Mouse (Mus musculus): ENCODE data around the gene Gm3233. TPM values are rescaled to one million over a fixed set of nuclear protein-coding genes. Genes with fewer than 3 reads are reported as not detected.

The Gm3233 gene
- polyA plus RNA-seq (2012; rRNA removed; ENCODE audit: low replicate concordance): not detected in 2 replicates

DNA sequence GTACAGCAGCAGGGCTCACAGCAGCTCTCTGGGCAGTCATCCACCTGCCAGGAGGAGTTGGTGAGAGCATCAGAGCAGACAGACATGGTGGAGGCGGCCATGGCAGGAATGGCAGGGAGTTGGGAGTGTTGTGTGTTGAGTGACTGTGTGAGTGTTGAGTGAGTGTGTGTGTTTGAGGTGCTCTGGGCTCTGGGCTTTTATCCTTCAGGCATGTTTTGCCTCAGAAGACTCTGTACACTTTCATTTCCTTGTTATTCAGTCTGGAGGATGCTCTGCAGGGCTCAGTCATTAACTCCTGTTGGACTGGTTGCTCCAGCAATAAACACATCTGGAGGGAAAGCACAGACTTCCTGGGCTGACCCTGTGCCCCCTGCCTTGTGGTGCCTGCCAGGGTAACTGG, at the start of gene Gm3233:
TSS of gene Gm3233 (minus strand) at position 101 of the 400 bp plus-strand sequence.

DNA sequence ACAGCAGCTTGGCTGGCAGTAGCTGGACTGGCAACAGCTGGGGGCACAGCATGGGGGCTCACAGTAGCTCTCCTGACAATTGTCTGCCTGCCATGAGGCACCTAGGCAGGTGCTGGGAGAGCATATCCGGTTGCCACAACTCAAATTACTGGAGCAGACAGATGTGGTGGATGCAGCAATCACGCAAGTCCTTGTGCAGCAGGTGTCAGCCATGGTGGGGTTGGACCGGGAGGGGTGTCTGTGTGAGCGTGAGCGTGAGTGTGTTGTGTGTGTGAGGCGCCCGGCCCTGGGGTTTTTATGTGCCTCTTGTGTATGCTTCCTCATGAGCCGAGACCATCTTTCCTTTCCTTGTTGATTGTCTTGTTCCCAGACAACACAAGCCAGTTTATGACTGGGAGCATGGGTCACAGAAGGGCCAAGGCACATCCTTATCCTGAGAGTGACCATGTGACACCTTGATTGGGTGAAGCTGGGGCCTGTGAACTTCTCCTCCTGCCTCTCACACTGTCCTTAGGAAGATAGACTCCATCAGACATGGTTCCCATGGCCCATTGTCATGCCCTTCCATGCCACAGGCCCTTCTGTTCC, 39.5 kb upstream of the Gm3233 start, which contains the start of gene Gm19668:
TSS of gene Gm19668 (minus strand) at position 213 of the 588 bp plus-strand sequence.

DNA sequence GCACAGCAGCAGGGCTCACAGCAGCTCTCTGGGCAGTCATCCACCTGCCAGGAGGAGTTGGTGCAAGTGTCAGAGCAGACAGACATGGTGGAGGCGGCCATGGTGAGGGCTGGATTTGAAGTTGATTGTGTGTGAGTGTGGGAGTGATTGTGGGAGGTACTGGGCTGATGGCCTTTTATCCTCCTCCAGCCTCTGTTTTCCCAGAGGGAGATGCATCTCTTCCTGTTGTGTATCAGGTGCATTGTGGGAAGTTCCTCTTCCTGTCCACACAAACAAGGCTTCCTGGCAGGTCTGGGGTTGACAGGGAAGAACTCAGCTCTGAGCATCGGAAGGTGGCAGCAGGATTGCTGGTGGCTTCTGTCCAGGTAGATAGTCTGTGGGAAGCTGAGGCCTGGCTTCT, 35.5 kb upstream of the Gm3233 start, which contains the start of gene Gm9639:
TSS of gene Gm9639 (minus strand) at position 101 of the 400 bp plus-strand sequence.

DNA sequence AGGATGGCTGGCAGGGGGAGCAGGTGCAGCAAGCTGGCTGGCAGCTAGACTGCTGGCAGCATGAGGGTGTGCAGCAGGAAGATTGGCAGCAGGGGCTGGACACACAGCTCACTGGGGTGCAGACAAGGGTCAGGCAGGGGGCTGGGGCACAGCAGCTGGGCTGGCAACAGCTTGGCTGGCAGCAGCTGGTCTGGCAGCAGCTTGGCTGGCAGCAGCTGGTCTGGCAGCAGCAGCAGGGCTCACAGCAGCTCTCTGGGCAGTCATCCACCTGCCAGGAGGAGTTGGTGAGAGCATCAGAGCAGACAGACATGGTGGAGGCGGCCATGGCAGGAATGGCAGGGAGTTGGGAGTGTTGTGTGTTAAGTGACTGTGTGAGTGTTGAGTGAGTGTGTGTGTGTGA, 28.4 kb upstream of the Gm3233 start, which contains the start of gene Gm7137:
TSS of gene Gm7137 (minus strand) at position 325 of the 400 bp plus-strand sequence.

DNA sequence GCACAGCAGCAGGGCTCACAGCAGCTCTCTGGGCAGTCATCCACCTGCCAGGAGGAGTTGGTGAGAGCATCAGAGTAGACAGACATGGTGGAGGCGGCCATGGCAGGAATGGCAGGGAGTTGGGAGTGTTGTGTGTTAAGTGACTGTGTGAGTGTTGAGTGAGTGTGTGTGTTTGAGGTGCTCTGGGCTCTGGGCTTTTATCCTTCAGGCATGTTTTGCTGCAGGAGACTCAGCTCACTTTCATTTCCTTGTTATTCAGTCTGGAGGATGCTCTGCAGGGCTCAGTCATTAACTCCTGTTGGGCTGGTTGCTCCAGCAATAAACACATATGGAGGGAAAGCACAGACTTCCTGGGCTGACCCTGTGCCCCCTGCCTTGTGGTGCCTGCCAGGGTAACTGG, 23.0 kb upstream of the Gm3233 start, which contains the start of gene Gm3250:
TSS of gene Gm3250 (minus strand) at position 101 of the 400 bp plus-strand sequence.

DNA sequence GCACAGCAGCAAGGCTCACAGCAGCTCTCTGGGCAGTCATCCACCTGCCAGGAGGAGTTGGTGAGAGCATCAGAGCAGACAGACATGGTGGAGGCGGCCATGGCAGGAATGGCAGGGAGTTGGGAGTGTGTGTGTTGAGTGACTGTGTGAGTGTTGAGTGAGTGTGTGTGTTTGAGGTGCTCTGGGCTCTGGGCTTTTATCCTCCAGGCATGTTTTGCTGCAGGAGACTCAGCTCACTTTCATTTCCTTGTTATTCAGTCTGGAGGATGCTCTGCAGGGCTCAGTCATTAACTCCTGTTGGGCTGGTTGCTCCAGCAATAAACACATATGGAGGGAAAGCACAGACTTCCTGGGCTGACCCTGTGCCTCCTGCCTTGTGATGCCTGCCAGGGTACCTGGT, 17.4 kb upstream of the Gm3233 start, which contains the start of gene Gm7138:
TSS of gene Gm7138 (minus strand) at position 101 of the 400 bp plus-strand sequence.

DNA sequence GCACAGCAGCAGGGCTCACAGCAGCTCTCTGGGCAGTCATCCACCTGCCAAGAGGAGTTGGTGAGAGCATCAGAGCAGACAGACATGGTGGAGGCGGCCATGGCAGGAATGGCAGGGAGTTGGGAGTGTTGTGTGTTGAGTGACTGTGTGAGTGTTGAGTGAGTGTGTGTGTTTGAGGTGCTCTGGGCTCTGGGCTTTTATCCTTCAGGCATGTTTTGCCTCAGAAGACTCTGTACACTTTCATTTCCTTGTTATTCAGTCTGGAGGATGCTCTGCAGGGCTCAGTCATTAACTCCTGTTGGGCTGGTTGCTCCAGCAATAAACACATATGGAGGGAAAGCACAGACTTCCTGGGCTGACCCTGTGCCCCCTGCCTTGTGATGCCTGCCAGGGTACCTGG, 11.7 kb upstream of the Gm3233 start, which contains the start of gene Gm3238:
TSS of gene Gm3238 (minus strand) at position 101 of the 400 bp plus-strand sequence.

DNA sequence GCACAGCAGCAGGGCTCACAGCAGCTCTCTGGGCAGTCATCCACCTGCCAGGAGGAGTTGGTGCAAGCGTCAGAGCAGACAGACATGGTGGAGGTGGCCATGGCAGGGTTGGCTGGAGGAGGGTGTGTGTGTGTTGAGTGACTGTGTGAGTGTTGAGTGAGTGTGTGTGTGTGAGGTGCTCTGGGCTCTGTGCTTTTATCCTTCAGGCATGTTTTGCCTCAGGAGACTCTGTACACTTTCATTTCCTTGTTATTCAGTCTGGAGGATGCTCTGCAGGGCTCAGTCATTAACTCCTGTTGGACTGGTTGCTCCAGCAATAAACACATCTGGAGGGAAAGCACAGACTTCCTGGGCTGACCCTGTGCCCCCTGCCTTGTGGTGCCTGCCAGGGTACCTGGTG, 8.2 kb downstream of the Gm3233 start, which contains the start of gene Gm9736:
TSS of gene Gm9736 (minus strand) at position 101 of the 400 bp plus-strand sequence.

DNA sequence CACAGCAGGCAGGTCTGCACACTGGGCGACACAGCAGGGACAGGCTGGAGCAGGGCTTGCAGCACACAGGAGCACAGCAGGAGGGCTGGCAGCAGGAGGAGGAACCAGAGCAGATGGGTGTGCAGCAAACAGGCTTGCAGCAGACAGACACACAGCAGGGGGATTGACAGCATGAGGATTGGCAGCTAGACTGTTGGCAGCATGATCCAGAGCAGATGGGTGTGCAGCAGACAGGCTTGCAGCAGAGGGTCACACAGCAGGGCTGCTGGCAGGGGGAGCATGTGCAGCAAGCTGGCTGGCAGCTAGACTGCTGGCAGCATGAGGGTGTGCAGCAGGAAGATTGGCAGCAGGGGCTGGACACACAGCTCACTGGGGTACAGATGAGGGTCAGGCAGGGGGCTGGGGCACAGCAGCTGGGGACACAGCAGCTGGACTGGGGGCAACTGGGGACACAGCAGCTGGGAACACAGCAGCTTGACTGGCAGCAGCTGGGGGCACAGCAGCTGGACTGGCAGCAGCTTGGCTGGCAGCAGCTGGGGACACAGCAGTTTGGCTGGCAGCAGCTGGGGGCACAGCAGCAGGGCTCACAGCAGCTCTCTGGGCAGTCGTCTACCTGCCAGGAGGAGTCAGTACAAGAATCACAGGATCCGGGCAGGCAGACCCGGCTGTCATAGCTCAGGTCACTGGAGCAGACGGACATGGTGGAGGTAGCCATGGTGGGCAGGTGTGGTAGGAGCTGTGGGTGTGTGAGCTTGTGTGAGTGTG, 17.4 kb downstream of the Gm3233 start, which contains the start of gene Gm18596:
TSS of gene Gm18596 (minus strand) at position 715 of the 765 bp plus-strand sequence.

DNA sequence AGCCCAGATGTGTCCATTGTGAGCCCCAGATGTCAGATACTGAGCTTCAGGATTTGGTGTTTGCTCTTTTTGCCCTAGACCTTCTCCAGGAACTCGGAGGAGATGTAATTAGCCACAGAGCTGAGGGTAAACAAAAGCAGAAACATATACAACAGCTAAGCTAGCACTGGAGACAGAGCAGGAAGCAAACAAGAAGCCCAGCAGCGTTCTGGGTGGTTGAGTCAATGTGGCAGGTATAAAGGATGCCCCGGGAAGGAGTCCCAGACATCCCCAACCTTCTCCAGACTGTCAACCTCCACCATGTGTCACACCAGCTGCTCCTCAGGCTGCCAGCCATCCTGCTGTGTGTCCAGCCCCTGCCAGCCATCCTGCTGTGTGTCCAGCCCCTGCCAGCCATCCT, 33.3 kb downstream of the Gm3233 start, which contains the start of gene Gm10100:
TSS of gene Gm10100 (plus strand) at position 301 of the 400 bp plus-strand sequence.

DNA sequence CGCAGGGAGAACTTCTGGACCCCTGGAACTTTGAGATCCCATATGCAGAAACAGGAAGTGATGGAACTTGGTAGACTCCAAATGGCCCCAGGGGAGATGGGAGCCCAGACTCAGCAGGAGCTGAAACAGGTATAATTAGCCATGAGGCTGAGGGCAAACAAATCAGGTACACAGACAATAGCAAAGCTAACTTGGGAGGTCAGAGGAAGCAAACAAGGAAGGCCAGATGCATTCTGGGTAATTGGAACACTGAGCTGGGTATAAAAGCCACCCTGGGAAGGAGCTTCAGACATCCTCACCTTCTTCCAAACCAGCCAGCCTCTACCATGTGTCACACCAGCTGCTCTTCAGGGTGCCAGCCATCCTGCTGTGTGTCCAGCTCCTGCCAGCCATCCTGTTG, 39.2 kb downstream of the Gm3233 start, which contains the start of gene Krtap12-1:
TSS of gene Krtap12-1 (plus strand) at position 301 of the 400 bp plus-strand sequence.

DNA sequence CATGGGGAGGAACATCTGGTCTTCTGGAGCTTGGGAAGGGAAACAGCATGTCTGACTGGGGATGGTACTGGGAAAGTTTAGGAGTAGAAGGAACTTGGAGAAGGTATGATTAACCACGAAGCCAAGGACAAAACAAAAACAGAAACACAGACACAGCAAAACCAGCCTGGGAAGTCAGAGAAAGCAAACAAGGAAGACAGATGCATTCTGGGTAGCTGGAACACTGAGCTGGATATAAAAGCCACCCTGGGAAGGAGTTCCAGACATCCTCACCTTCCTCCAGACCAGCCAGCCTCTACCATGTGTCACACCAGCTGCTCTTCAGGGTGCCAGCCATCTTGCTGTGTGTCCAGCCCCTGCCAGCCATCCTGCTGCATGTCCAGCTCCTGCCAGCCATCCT, 44.0 kb downstream of the Gm3233 start, which contains the start of gene Gm10142:
TSS of gene Gm10142 (plus strand) at position 301 of the 400 bp plus-strand sequence.

DNA sequence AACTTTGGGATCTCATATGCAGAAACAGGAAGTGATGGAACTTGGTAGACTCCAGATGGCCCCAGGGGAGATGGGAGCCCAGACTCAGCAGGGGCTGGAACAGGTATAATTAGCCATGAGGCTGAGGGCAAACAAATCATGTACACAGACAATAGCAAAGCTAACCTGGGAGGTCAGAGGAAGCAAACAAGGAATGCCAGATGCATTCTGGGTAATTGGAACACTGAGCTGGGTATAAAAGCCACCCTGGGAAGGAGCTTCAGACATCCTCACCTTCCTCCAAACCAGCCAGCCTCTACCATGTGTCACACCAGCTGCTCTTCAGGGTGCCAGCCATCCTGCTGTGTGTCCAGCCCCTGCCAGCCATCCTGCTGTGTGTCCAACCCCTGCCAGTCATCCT, 48.3 kb downstream of the Gm3233 start, which contains the start of gene Gm10024:
TSS of gene Gm10024 (plus strand) at position 301 of the 400 bp plus-strand sequence.

Other genes starting within 250 kb of the Gm3233 start
- 22.0 and 26.7 TPM in 2 replicates for gene Fam207a, start 243.9 kb downstream of the Gm3233 start, polyA plus RNA-seq (2012; rRNA removed; ENCODE audit: low replicate concordance)
- gene Itgb2, start 229.4 kb downstream of the Gm3233 start, polyA plus RNA-seq (2012; rRNA removed; ENCODE audit: low replicate concordance): 54.9 and 63.3 TPM in 2 replicates
- gene Pttg1ip, start 178.0 kb downstream of the Gm3233 start, polyA plus RNA-seq (2012; rRNA removed; ENCODE audit: low replicate concordance): 156 and 229 TPM in 2 replicates
- gene Sumo3, start 153.6 kb downstream of the Gm3233 start, polyA plus RNA-seq (2012; rRNA removed; ENCODE audit: low replicate concordance): 136 and 145 TPM in 2 replicates
- gene Gm49325, start 153.5 kb downstream of the Gm3233 start, polyA plus RNA-seq (2012; rRNA removed; ENCODE audit: low replicate concordance): not detected in 2 replicates
- gene Ube2g2, start 137.4 kb downstream of the Gm3233 start, polyA plus RNA-seq (2012; rRNA removed; ENCODE audit: low replicate concordance): 37.7 and 49.2 TPM in 2 replicates
- 0.49 and 0.69 TPM in 2 replicates for gene Tspear, start 73.1 kb downstream of the Gm3233 start, polyA plus RNA-seq (2012; rRNA removed; ENCODE audit: low replicate concordance)
- gene Gm19402, start 68.9 kb downstream of the Gm3233 start, polyA plus RNA-seq (2012; rRNA removed; ENCODE audit: low replicate concordance): not detected in 2 replicates
- gene Gm9508, start 62.4 kb downstream of the Gm3233 start, polyA plus RNA-seq (2012; rRNA removed; ENCODE audit: low replicate concordance): not detected in 2 replicates
- gene Gm10272, start 53.1 kb downstream of the Gm3233 start, polyA plus RNA-seq (2012; rRNA removed; ENCODE audit: low replicate concordance): not detected in 2 replicates
- gene Gm10024, start 48.2 kb downstream of the Gm3233 start, polyA plus RNA-seq (2012; rRNA removed; ENCODE audit: low replicate concordance): not detected in 2 replicates
- gene Gm10142, start 43.9 kb downstream of the Gm3233 start, polyA plus RNA-seq (2012; rRNA removed; ENCODE audit: low replicate concordance): not detected in 2 replicates
- not detected in 2 replicates for gene Krtap12-1, start 39.1 kb downstream of the Gm3233 start, polyA plus RNA-seq (2012; rRNA removed; ENCODE audit: low replicate concordance)
- gene Gm10100, start 33.2 kb downstream of the Gm3233 start, polyA plus RNA-seq (2012; rRNA removed; ENCODE audit: low replicate concordance): not detected in 2 replicates
- gene Gm18596, start 17.0 kb downstream of the Gm3233 start, polyA plus RNA-seq (2012; rRNA removed; ENCODE audit: low replicate concordance): not detected in 2 replicates
- not detected in 2 replicates for gene Gm9736, start 8.3 kb downstream of the Gm3233 start, polyA plus RNA-seq (2012; rRNA removed; ENCODE audit: low replicate concordance)
- gene Gm3238, start 11.6 kb upstream of the Gm3233 start, polyA plus RNA-seq (2012; rRNA removed; ENCODE audit: low replicate concordance): not detected in 2 replicates
- gene Gm7138, start 17.3 kb upstream of the Gm3233 start, polyA plus RNA-seq (2012; rRNA removed; ENCODE audit: low replicate concordance): not detected in 2 replicates
- not detected in 2 replicates for gene Gm3250, start 22.9 kb upstream of the Gm3233 start, polyA plus RNA-seq (2012; rRNA removed; ENCODE audit: low replicate concordance)
- not detected in 2 replicates for gene Gm7137, start 28.5 kb upstream of the Gm3233 start, polyA plus RNA-seq (2012; rRNA removed; ENCODE audit: low replicate concordance)
- gene Gm9639, start 35.4 kb upstream of the Gm3233 start, polyA plus RNA-seq (2012; rRNA removed; ENCODE audit: low replicate concordance): not detected in 2 replicates
- not detected in 2 replicates for gene Gm19668, start 39.5 kb upstream of the Gm3233 start, polyA plus RNA-seq (2012; rRNA removed; ENCODE audit: low replicate concordance)
- gene Gm9507, start 52.2 kb upstream of the Gm3233 start, polyA plus RNA-seq (2012; rRNA removed; ENCODE audit: low replicate concordance): not detected in 2 replicates
- gene Gm2696, start 55.0 kb upstream of the Gm3233 start, polyA plus RNA-seq (2012; rRNA removed; ENCODE audit: low replicate concordance): not detected in 2 replicates
- gene Krtap10-4, start 67.4 kb upstream of the Gm3233 start, polyA plus RNA-seq (2012; rRNA removed; ENCODE audit: low replicate concordance): not detected in 2 replicates
- gene Krtap10-10, start 76.3 kb upstream of the Gm3233 start, polyA plus RNA-seq (2012; rRNA removed; ENCODE audit: low replicate concordance): not detected in 2 replicates
- gene Gm36176, start 87.1 kb upstream of the Gm3233 start, polyA plus RNA-seq (2012; rRNA removed; ENCODE audit: low replicate concordance): not detected in 2 replicates
- gene Gm10318, start 93.2 kb upstream of the Gm3233 start, polyA plus RNA-seq (2012; rRNA removed; ENCODE audit: low replicate concordance): not detected in 2 replicates
- gene Gm3285, start 102.3 kb upstream of the Gm3233 start, polyA plus RNA-seq (2012; rRNA removed; ENCODE audit: low replicate concordance): not detected in 2 replicates
- gene Lrrc3, start 142.9 kb upstream of the Gm3233 start, polyA plus RNA-seq (2012; rRNA removed; ENCODE audit: low replicate concordance): 3.1 and 4.6 TPM in 2 replicates
- gene Trpm2, start 210.9 kb upstream of the Gm3233 start, polyA plus RNA-seq (2012; rRNA removed; ENCODE audit: low replicate concordance): 4.3 and 5.9 TPM in 2 replicates
- gene 1810043G02Rik, start 218.8 kb upstream of the Gm3233 start, polyA plus RNA-seq (2012; rRNA removed; ENCODE audit: low replicate concordance): 44.5 and 83.3 TPM in 2 replicates

Data from mammary gland, adult 2 months (tissue).